Mouse (Mus musculus) midbrain, embryonic 16.5 days (tissue): ENCODE measurements around the gene Zfp981. TPM values are rescaled to one million over a fixed set of nuclear protein-coding genes. Genes with fewer than 3 reads are reported as not detected.
"Not testable (repeated sequence)": the region's sequence is repeated elsewhere in the genome, so short reads cannot be mapped to it uniquely, and the experiment has no call there.

Experiments
- ATAC-seq: fragments of 200-750 bp; cut with Nextera tagmentation; 2 replicates; pipeline ENCODE4 v1.8.0; 2017; ENCODE audit warnings: moderate TSS enrichment
- H3K27ac ChIP-seq: fragments of 300-500 bp; sonication (generic); 2 replicates; pipeline ENCODE4 v1.5.1; 2014; ENCODE audit warnings: mild to moderate bottlenecking, low read length, mixed read lengths
- H3K27me3 ChIP-seq: fragments of 300-500 bp; sonication (generic); 2 replicates; pipeline ENCODE4 v1.6.1; 2014; ENCODE audit warnings: low read depth, low read length, mixed read lengths; ENCODE audit not compliant: control insufficient read depth, insufficient read depth
- H3K36me3 ChIP-seq: fragments of 300-500 bp; sonication (generic); 2 replicates; pipeline ENCODE4 v1.6.1; 2014; ENCODE audit warnings: mild to moderate bottlenecking, low read length, moderate library complexity, mixed read lengths; ENCODE audit not compliant: control insufficient read depth, insufficient read depth
- H3K4me1 ChIP-seq: fragments of 300-500 bp; sonication (generic); 2 replicates; pipeline ENCODE4 v1.6.1; 2014; ENCODE audit warnings: mild to moderate bottlenecking, low read length, mixed read lengths; ENCODE audit not compliant: control insufficient read depth, insufficient read depth
- H3K4me2 ChIP-seq: fragments of 300-500 bp; sonication (generic); 2 replicates; pipeline ENCODE4 v1.6.1; 2014; ENCODE audit warnings: mild to moderate bottlenecking, low read length, mixed read lengths
- H3K4me3 ChIP-seq: fragments of 300-500 bp; sonication (generic); 2 replicates; pipeline ENCODE4 v1.5.1; 2014; ENCODE audit warnings: low read depth, mild to moderate bottlenecking, low read length, moderate library complexity, mixed read lengths
- H3K9ac ChIP-seq: fragments of 300-500 bp; sonication (generic); 2 replicates; pipeline ENCODE4 v1.6.1; 2014; ENCODE audit warnings: low read depth, low read length, mixed read lengths
- H3K9me3 ChIP-seq: fragments of 300-500 bp; sonication (generic); replicated peaks from 2 replicates; pipeline ENCODE4 v1.6.1; 2014; ENCODE audit warnings: mild to moderate bottlenecking, low read length, mixed read lengths; ENCODE audit not compliant: control insufficient read depth, poor library complexity, severe bottlenecking
- WGBS: fragments of 180-500 bp; shearing (Covaris S2); extraction: QIAGEN DNeasy Blood & Tissue Kit; methylation state at CpG from one replicate; pipeline ENCODE4 v1.1.7; 2014; 5-methylcytosine and 5-hydroxymethylcytosine counted together
- polyA plus RNA-seq: library from polyadenylated mRNA; unstranded; fragments of >200 nt; fragmentation: Nextera tagmentation; extraction: Ambion mirVana; gene quantifications from 2 replicates; pipeline ENCODE4 v1.2.1, GENCODE M21; 2015

Zfp981 gene
- polyA plus RNA-seq, 1 experiment from 2014 or later, result 0.10 TPM

GRCm38 (mm10) chr4:146535883-146536282, 34.1 kb downstream of the Zfp981 start:
- Histone ChIP-seq H3K9me3 (peaks cover 57% of the 10 kb centered on the region), H3K4me1 (no peaks in the 10 kb centered on the region), H3K27me3 (no peaks in the 10 kb centered on the region), H3K27ac (no peak overlapping the region), H3K4me3 (no peak overlapping the region), H3K4me2 (no peak overlapping the region), H3K36me3 (0 out of 2 replicates have a peak, but pooled peaks cover 2% of the 10 kb centered on the region), H3K9ac (no peak overlapping the region)
- ATAC-seq, result no peak

GRCm38 (mm10) chr4:146579905-146580873, 78.4 kb downstream of the Zfp981 start:
- WGBS, result 4% methylated on average over 5 of the region's 111 CpGs
- not testable (repeated sequence) for H3K36me3 ChIP-seq, H3K4me1 ChIP-seq, H3K27ac ChIP-seq, H3K9ac ChIP-seq, H3K4me3 ChIP-seq, H3K9me3 ChIP-seq, H3K4me2 ChIP-seq, H3K27me3 ChIP-seq
- ATAC-seq, result peak; percentile 62; the same call in 1 of the 2 replicates

Other genes with a start within 250 kb of the Zfp981 start
- 1.8 TPM in 2 replicates for gene Zfp992, start 53.0 kb upstream of the Zfp981 start, polyA plus RNA-seq
- 1.8 and 2.7 TPM in 2 replicates for gene Zfp993, start 108.9 kb downstream of the Zfp981 start, polyA plus RNA-seq